Mouse (Mus musculus): ENCODE data around the gene Ly6g6c.

Gene Ly6g6c

DNA sequence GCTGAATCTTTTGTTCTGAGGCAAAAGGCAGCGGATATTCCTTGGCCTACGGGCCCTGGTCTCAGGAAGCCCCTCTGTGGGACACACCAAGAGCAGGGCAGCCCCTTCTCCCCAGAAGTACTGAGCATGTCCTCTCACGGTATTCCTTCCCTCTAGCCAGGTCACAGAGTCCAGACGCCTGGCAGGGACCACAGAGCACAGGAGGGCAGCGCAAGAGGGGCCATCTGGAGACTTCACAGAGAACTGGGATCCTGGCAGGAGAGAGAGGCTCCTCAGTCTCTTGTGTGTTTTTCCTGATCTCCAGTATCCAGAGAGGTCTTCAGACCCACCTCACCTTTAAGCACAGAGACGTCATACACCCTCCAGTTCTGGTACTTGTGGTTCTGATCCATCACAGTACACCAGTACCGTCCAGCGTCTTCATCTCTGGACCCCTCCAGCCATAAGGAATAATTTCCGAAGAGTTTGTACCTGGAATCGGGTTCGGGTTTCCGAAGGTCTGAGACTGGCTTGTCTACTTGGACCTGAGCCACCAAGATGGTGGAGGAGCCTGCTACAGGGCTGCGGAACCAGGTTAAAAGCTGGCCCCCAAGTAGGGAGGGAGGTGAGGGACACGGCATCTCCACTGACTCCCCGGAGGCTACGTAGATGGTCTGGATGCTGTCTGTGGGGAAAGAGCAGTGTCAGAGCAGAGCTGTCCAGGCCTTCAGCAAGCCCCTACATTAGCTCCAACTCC, 17.8 kb downstream of the Ly6g6c start:
- no peak for DNase-seq (ENCODE audit: low spot score in 2 of 2)

DNA sequence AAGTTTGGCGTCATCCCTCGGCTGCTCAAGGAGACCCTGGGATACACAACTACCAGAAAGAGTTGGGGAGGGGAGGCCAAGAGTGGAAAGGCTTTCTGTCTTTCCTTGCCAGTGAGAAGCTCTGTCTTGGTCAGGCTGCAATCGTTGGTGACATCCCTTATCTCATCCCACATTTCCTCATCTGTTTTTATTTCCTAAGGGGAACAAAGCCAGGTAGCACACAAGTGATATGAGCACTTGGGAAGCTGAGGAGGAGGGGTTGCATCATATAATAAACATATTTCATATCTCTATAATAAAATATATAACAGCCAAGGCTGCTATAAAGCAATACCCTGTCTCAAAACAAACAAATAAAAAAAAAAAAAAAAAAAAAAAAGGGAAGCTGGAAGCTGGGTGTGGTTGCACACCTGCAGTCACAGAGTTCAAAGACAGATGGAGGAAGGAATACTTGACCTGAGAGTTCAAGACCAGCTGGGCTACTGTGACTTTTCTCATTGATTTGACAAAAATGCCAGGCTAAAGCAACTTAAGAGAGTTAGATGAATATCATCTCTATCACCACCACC, 18.8 kb downstream of the Ly6g6c start:
- no peak for DNase-seq (ENCODE audit: low spot score in 2 of 2)

DNA sequence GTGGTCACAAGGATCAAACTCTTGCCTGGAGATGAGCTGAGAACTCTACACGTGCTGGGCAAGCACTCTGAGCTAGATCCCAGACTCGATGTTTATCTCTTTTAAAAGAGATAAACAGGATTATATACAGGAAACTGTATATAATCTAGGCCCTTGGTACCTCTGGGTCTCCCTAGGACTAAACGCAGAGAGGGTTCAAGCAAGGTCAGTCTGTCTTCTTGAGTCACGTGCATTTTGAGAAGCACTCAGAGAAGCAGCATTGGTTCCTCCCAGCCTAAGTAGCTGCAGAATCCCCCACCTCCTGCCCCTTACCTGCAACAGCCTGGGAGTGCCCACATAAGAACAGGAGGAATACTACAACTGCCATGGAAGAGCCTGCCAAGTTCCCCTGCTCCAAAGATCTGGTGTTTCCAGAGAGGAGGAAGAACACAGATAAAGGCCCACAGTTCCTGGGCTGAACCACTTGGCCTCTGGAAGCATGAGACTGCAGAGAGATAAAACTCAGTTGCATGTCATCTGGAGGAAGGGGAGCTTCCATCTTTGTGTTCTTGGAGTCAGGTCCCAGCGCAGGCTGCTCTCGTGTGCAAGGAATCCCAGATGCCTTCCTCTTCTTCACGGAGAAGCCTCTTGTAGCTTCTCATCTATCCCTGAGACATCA, 20.1 kb downstream of the Ly6g6c start, which contains the start of gene Ly6g6f:
TSS of gene Ly6g6f (minus strand) at position 403 of the 658 bp plus-strand sequence.
- no peak for DNase-seq (ENCODE audit: low spot score in 2 of 2)

DNA sequence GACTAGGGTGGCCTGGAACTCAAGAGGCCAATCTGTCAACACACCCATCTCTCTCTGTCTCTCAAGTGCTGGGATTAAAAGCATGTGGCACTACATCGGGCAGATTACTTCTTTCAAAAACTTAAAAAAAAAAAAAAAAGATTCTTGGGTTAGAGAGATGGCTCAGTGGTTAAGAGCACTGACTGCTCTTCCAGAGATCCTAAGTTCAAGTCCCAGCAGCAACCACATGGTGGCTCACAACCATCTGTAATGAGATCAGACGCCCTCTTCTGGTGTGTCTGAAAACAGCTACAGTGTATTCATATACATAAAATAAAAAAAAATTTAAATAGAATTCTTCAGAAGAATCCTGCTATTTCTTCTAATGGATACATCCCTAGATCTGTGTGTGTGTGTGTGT, 23.0 kb downstream of the Ly6g6c start:
- no peak for DNase-seq (ENCODE audit: low spot score in 2 of 2)

DNA sequence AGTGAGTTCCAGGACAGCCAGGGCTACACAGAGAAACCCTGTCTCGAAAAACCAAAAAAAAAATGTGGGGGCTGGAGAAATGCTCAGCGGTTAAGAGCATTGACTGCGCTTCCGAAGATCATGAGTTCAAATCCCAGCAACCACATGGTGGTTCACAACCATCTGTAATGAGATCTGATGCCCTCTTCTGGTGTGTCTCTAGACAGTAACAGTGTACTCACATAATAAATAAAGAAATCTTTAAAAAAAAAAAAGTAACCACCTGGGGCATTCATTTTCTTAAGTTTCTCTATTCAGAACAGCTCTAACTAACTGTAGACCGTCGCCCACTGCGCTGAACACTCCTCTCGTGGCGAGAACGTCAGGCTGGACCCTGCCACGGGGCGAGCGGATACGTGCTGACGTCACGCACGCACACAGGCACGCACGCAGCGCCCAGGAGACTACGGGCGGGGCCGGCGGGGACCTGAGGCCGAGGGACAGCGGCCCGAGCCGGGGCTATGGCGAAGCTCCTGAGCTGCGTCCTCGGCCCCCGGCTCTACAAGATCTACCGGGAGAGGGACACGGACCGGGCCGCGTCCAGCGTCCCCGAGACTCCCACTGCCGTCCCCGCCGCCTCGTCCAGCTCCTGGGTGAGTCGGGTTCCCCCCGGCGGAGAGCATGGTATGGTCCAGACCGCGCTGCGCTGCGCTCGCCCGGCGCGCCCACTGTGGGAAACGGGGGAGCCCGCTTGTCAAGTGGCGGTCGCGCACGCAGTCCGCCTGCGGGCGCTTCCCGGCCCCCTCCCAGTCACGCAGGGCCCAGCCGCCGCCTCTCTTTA, 23.8 kb downstream of the Ly6g6c start, which contains the start of gene Abhd16a:
TSS of gene Abhd16a (plus strand) at position 439 of the 820 bp plus-strand sequence.
- DNase-seq (ENCODE audit: low spot score in 2 of 2): peak; percentile 95

DNA sequence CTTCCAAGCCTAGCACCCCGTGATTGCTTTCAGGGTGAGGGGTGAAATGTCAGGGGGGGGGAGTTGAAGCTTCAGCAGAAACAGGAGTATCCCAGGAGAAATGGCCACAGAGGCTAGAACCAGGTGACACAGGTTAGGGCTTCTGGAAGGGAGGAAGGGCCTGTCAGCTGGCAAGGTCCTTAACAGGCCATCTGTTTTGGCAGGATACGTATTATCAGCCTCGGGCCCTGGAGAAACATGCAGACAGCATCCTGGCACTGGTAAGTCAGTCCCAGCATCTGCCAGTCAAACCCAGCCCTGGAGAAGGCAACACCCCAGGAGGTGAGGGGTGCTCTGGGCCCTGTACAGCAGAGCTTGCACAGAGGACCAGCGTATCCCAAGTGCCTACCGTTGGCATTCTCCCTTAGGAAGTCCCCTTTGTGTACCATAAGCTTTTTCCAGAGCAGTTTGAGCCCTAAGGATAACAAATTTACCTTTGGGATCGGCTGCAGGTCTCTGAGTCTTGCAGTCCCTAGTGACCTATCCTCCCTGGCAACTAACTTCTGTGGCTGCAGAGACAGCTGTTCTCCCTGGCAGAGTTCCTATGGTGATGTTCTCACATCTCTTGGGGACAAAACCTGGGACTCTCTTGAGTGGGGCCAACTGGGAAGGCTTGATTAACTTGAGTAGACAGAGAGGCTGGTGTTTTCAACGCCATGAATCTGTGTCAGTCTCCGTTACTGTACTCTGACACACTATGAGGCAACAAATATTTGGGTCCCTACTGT, 25.2 kb downstream of the Ly6g6c start:
- DNase-seq (ENCODE audit: low spot score in 2 of 2): peak; percentile 29 to 36

DNA sequence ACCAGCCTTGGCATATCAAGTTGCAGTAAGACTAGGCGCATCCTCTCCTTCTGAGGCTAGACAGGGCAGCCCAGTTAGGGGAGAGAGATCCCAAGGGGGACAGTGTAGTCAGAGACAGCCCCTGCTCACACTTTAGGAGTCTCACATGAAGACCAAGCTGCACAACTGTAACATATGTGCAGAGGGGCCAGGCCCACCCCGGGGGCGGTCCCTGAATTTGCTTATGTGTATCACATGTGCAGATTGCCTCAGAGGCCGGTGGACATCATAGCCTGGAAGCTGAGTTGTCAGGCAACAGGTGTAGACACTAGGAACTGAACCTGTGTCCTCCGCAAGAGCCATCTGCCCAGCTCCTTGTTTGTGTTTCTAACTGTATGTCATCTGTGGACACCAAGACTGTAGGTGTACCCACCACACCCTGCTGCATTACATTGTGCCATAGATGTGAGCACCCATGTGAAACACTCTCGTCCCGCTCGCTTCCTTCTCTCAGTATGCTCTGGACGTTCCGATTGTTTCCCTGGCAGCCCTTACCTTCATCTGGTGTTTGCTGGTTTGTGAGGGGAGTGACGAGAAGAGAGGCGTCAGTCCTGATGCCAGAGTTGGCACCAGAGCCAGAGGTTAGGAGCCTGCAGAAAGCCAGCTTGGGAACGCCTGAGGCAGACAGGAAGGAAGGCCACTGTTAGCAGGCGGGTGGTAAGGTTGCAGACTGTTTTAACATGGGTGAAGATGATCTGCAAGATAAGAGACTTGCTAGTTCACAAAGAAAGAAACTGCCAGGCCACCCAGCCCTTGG, 27.4 kb downstream of the Ly6g6c start:
- no peak for DNase-seq (ENCODE audit: low spot score in 2 of 2)

DNA sequence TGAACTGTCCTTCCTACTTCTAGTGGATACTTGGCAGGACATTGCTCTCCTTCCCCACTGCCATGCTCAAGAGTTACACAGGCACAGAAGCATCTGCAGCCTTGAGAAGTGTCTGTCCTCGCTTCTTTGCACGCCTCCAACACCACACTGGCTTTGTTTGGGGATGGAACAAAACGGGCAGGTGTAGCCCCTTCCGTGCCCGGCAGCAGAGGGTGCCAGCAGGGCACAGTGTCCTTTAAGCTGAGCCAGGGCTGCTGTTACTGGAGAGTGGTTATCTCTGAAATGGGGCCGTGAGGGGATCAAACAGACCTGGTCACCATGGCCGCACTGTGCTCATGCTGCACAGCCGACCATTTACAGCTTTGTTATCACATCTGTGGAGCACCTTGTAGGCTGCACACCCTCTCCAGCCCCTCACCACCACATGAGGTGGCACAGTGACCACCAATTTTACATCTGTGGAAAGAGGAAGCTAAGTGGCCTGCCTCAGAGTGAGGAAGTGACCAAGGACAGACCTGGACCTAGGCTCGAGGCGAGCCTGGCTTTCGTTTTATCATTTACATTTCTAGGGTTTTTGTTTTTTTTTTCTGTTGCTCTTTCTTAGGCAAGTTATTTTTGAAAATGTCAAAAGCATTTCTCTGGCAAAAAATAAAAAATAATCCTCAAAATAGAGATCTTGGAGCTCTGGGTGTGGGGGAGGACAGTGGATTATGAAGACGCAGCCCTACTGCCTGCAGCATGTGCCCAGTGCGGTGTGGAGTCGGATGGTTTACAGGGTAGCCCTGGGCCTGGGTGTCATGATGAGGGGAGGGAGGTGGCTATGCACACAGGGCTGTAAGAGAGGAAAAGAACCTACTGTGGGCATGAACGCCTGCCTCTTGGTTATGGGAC, 29.5 kb downstream of the Ly6g6c start:
- no peak for DNase-seq (ENCODE audit: low spot score in 2 of 2)

DNA sequence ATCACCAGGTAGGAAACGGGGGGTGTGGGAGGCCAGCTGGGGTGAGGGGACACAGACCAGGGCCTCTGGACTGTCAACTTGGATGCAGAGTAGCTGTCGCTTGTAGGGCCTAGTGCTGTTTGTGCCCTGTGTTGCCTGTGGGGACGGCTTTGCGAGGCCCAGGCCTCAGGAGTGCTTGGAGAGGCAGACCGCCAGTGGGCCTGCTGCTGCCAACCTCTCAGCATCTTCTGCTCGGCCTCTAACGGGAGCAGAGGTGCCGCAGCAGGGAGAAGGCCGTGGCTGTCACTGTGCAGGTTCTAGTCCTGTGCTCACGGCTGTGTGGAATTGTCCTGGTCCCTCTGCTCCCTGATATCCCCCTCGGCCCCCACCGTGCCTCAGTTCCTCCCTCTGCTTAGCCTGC, 31.4 kb downstream of the Ly6g6c start:
- no peak for DNase-seq (ENCODE audit: low spot score in 2 of 2)

DNA sequence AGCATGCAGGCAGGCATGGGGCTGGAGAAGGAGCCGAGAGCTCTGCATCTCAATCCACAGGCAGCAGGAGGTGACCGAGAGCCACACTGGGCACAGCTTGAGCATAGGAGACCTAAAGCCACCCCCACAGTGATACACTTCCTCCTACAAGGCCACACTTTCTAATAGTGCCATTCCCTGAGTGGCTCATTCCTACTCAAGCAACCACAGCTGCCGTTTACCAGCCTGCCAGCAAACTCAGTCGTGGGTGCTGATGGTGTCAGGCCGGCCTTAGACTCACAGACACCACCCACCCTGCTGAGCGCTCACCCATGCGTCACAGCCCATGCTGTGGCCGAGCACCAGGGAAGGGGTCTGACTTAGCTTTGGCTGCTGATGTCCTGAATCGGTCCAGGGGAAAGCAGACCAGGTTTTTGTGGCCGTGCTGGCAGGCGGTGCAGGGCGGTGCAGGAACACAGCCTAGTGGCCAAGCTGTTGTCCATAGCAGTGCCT, 32.0 kb downstream of the Ly6g6c start:
- no peak for DNase-seq (ENCODE audit: low spot score in 2 of 2)

DNA sequence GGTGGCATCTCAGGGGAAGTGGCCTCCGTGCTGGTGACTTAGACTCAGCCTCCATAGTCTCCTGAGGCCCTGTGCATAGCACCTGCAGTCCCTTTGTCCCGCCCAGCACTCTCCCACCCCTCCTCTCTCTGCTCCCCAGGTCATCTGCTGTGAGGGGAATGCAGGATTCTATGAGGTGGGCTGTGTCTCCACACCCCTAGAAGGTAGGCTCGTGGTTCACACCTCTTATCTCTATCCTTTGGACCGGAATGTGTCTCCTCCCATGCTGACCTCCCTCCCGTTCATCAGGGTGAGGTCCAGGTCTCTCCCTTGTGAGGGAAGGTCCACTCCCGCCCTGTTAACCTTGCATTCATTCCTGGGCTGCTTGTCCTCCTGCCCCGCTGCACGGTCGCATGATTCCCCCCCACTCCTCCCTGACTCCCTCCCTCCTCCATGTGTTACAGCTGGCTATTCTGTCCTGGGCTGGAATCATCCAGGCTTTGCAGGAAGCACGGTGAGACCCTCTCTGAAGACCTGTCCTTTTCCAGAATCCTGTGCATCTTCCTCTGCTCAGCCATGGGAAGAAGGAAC, 35.1 kb downstream of the Ly6g6c start:
- DNase-seq (ENCODE audit: low spot score in 2 of 2): no peak

DNA sequence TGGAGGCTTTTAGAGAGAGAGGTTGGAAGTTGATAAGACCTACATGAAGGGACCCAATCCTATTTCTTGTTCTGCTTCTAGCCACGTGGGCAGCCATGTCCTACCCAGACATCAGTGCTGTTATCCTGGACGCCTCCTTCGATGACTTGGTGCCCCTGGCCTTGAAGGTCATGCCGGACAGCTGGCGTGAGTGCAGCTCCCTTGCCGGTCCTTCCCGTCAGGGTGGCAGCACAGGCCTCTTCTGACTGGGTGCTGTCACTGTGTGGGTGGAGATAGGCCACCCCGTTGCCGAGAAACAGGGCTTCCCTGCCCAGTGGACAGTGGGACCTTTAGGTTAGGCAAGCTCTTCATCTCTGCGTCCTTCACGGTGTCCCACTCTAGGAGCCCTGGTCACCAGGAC, 36.0 kb downstream of the Ly6g6c start:
- no peak for DNase-seq (ENCODE audit: low spot score in 2 of 2)

DNA sequence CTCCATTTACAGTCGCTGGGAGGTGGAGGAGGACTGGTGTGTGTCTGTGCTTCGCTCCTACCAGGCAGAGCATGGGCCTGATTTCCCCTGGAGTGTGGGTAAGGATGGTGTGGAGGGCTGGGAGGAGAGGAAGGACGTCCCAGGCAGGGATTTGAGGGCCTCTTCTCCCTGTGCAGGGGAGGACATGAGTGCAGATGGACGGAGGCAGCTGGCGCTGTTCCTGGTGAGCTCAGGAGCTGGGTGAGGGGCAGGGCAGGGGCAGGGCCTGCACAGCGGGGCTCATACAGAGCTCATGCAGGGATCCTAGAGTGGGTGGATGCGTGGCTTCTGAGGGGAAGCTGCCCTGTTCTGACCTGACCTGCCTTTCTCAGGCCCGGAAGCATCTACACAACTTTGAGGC, 37.1 kb downstream of the Ly6g6c start:
- no peak for DNase-seq (ENCODE audit: low spot score in 2 of 2)

DNA sequence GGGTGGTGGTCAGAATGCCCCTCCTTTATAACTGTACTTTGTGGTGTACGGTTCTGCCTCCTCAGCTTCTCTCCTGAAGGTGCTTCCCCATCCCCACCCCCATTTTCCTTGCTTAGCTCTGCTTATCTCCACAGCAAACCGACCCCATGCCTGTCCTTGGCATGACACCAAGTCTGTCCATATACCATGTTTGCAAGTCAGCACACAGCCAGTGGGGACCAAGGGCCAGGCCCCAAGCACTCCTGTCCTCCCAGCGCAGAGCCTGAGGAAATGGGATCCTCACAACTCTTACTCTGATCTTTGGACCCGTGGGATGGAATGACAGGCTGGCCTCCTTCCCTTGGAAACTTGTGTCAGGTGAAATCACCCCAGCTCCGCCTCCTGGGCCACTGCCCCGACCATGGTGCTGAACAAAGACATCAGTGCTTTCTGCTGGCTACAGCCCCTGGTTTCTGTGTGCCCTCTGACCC, 38.1 kb downstream of the Ly6g6c start:
- no peak for DNase-seq (ENCODE audit: low spot score in 2 of 2)

DNA sequence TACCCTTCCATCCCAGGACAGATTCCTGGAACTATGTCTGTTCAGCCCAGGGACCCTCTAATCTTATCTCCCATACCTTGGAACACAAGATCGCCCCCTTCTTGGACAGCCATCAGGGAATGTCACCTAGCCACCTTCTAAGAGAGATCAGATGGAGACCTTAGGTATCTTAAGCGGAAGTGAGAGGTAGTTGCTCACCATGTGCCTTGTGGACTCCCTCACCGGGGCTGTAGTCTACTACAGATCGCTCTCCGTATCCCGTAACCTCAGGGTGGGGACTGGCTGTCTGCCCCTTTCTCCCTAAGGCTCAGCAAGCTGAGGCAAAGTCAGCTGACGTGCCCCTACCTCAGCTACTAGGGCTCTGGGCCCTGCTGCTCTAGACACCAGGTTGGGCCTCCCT, 38.9 kb downstream of the Ly6g6c start:
- no peak for DNase-seq (ENCODE audit: low spot score in 2 of 2)

DNA sequence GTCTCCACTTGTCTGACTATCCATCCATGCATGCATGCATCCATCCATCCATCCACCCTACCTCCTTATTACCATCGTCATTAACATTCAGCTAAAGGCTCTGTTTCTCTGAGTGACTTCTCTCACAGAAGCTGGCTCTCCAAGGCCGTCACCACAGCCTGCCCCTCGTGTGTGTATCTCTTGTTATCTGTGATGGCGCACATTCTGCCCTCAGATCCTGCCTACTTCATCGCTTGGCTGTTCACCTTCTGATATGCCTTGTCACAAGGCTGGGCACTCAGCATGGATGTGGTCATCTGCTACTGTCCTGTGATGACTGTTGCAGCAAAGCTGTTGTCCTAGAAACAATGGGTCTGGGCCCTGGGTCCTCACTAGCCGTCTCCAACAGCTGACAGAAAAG, 39.6 kb downstream of the Ly6g6c start:
- DNase-seq (ENCODE audit: low spot score in 2 of 2): no peak

DNA sequence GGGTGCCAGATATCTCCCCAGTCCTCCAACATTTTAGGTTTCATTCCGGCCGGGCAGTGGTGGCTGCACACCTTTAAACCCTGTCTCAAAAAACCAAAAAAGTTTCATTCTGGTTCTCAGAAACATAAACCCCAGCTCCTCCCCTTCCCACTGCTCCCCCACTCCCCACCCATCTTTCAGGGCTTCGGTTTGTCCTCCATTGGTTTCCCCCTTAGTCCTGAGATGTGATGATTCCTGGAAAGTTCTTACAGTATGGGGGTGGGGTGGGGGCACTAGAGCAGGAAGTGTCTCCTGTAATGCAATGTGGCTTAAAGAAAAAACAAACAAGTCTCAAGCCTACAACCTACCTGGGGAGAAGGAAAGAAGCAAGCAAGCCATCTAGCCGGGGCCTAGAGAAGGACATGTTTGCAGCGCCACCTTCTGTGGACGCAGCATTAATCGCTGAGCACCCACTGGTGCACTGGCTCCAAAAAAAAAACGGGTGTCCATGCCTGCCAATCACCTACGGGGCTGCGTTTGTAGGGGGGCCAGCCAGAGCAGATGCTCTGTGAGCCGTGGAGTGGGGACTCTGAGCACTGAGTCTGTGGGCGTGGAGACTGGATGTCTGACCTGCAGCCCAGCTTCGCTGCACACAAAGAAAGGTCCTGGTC, 40.7 kb downstream of the Ly6g6c start:
- DNase-seq (ENCODE audit: low spot score in 2 of 2): no peak

DNA sequence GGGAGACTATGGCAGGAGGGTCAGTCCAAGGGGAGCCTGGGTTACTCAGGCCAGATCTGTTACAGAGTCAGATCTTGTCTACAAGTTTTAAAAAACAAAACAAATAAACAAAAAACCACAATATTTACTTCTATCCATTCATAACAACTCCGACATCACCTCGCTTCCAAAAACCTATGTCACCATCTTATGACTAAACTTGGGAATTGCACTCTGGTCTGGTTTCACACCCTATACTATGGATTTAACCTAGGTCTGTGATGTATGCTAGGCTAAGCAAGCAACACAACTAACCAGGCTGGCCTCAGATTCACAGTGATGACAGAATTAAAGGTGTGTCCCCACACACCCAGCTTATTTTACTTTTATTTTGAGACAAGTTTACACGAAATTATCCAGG, 41.3 kb downstream of the Ly6g6c start:
- DNase-seq (ENCODE audit: low spot score in 2 of 2): no peak
